Mouse (Mus musculus): ENCODE data around the gene Bpi. TPM values are rescaled to one million over a fixed set of nuclear protein-coding genes. Genes with fewer than 3 reads are reported as not detected.
A peak's percentile ranks its signal among the peaks of the same experiment; 100 is the strongest.

Gene Bpi
- polyA plus RNA-seq, 1 experiment from 2014 or later, result not detected

DNA sequence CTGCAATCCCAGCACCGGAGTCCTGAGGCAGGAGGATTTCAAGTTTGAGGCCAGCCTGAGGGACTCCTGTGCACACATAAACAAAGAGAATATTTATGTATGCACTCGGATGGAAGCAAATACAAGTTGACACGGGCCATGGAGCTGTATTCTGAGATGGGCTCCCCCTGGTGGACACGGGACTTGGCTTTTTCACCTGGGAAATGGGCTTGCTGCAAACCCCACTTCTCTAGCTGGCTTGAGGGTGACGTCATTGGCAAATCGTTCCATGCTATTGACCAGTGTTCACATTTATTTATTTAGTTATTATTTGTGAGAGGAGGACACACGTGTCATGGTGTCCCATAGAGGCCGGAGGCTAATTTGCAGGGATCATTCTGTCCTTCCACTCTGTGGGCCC is 58.5 kb downstream of the Bpi start:
- 75% methylated on average over 8 of the region's 8 CpGs for WGBS
- DNase-seq (ENCODE audit: low spot score), result no peak

DNA sequence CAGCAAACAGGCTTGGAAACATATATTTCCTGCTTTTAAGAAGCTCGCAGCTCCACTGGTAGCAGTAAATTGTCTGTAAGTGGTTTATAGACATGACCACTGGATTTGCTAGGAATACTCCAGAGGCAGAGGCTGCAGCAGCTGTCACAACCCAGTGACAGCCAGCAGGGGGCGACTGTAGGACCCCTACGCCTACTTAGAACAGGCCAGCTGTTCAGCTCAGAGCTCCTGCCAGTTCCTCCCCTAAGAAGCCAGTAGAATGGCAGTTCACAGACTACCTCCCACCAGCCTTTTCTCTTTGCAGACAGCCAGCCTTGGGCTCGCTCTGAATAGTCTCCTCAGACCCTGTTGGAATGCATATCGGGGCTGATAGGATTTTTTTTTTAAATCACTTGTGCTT is 59.1 kb downstream of the Bpi start:
- ATAC-seq (ENCODE audit: low FRiP score) (peak; percentile 17; the same call in 1 of the 2 replicates), DNase-seq (ENCODE audit: low spot score) (peak; percentile 84)
- H3K36me3 ChIP-seq (ENCODE audit: control insufficient read depth, insufficient read depth, low read length), result no peaks in the 10 kb centered on the region
- no peak overlapping the region for H3K4me2 ChIP-seq (replicated peaks; ENCODE audit: low read depth, low read length)
- no peaks in the 10 kb centered on the region for H3K27me3 ChIP-seq (ENCODE audit: control insufficient read depth, insufficient read depth, low read length)
- no peak overlapping the region for H3K27ac ChIP-seq (ENCODE audit: low read depth, low read length)
- 17% methylated on average over 5 of the region's 5 CpGs for WGBS
- H3K4me3 ChIP-seq (ENCODE audit: low read depth, low read length), result no peak overlapping the region
- H3K4me1 ChIP-seq (replicated peaks; ENCODE audit: control insufficient read depth, insufficient read depth, low read length), result no peaks in the 10 kb centered on the region
- H3K9ac ChIP-seq (ENCODE audit: low read depth, low read length), result no peak overlapping the region
- no peaks in the 10 kb centered on the region for H3K9me3 ChIP-seq (ENCODE audit: control insufficient read depth, low read length)

More for the DNA sequence above, 58.5 kb downstream of the Bpi start:
- Histone ChIP-seq H3K27ac (ENCODE audit: low read depth, low read length) (no peak overlapping the region), H3K36me3 (ENCODE audit: control insufficient read depth, insufficient read depth, low read length) (no peaks in the 10 kb centered on the region), H3K9ac (ENCODE audit: low read depth, low read length) (no peak overlapping the region), H3K27me3 (ENCODE audit: control insufficient read depth, insufficient read depth, low read length) (no peaks in the 10 kb centered on the region), H3K9me3 (ENCODE audit: control insufficient read depth, low read length) (no peaks in the 10 kb centered on the region), H3K4me1 (replicated peaks; ENCODE audit: control insufficient read depth, insufficient read depth, low read length) (no peaks in the 10 kb centered on the region), H3K4me3 (ENCODE audit: low read depth, low read length) (no peak overlapping the region), H3K4me2 (replicated peaks; ENCODE audit: low read depth, low read length) (no peak overlapping the region)
- no peak for ATAC-seq (ENCODE audit: low FRiP score)

DNA sequence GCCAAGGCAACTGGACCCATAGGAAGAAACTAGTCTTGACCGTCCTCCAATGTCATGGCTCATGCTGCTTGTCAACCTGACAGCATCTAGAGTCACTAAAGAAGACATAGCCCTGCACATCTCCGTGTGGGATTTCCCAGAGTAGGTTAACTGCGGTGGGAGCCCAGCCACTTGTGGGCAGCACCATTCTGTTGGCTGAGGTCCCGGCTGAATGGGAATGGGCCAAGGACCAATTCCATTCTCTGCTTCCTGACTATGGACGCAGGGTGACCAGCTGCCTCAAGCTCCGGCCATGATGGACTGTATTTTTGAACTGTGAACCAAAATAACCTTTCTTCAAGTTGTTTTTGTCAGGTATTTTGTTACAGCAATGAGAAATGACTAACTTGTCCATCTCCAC is 63.7 kb downstream of the Bpi start:
- Histone ChIP-seq H3K27me3 (ENCODE audit: control insufficient read depth, insufficient read depth, low read length) (no peaks in the 10 kb centered on the region), H3K36me3 (ENCODE audit: control insufficient read depth, insufficient read depth, low read length) (no peaks in the 10 kb centered on the region), H3K27ac (ENCODE audit: low read depth, low read length) (no peak overlapping the region), H3K4me3 (ENCODE audit: low read depth, low read length) (no peak overlapping the region), H3K9me3 (ENCODE audit: control insufficient read depth, low read length) (no peaks in the 10 kb centered on the region), H3K4me1 (replicated peaks; ENCODE audit: control insufficient read depth, insufficient read depth, low read length) (no peaks in the 10 kb centered on the region), H3K9ac (ENCODE audit: low read depth, low read length) (no peak overlapping the region), H3K4me2 (replicated peaks; ENCODE audit: low read depth, low read length) (no peak overlapping the region)
- WGBS, result 85% methylated on average over 6 of the region's 6 CpGs
- DNase-seq (ENCODE audit: low spot score) (no peak), ATAC-seq (ENCODE audit: low FRiP score) (no peak)

DNA sequence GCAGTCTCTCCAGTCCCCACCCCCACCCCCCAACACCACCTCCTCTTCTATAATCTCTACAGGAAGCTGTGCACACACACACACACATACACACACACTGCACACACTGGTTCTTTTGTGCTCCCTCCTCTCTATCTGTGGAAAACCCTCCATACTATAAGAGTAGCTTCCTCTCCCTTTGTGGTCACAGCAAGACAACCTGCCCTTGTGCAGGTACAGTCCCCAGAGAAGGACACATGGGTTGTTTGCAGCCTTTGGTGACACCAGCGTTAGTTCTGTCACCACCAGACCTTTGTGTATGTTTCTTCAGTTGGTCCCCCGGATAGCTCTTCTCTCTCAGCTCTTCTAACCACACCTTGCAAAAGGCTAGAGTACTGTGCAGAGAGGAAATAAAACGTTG is 65.0 kb downstream of the Bpi start:
- ATAC-seq (ENCODE audit: low FRiP score) (no peak), DNase-seq (ENCODE audit: low spot score) (no peak)
- H3K27ac ChIP-seq (ENCODE audit: low read depth, low read length), result no peak overlapping the region
- H3K36me3 ChIP-seq (ENCODE audit: control insufficient read depth, insufficient read depth, low read length), result no peaks in the 10 kb centered on the region
- H3K4me2 ChIP-seq (replicated peaks; ENCODE audit: low read depth, low read length), result no peak overlapping the region
- H3K9me3 ChIP-seq (ENCODE audit: control insufficient read depth, low read length), result no peaks in the 10 kb centered on the region
- no peak overlapping the region for H3K9ac ChIP-seq (ENCODE audit: low read depth, low read length)
- H3K4me3 ChIP-seq (ENCODE audit: low read depth, low read length), result no peak overlapping the region
- H3K27me3 ChIP-seq (ENCODE audit: control insufficient read depth, insufficient read depth, low read length), result no peaks in the 10 kb centered on the region
- no peaks in the 10 kb centered on the region for H3K4me1 ChIP-seq (replicated peaks; ENCODE audit: control insufficient read depth, insufficient read depth, low read length)
- WGBS, result 67% methylated on average over 3 of the region's 3 CpGs

DNA sequence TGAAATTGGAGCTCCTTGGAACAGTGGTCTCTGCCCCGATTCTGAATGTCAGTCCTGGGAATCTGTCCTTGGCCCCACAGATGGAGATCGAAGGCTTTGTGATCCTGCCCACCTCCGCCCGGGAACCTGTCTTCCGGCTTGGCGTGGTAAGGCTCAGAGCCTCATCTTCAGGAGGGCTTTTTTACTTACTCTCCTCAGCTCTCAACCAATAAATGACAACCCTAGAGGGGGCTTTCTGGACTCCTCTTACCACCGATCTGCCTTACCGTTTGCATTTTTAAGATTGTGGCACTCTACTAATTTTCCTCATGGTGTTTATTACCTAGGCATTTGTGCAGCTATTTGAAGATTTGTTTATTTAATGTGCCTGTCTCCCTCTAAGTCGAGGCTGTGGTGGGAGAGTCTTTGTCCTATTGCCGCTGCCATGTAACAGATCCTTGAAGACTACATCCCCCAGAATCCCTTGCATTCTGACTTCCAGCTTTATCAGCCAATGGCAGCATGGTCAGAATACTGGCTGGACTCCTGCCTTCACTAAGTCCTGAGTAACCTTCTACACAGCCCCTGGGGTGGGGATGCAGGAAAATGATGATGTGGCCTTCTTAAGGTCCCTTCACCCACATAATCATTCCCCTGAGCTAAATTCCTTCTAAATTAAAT is 66.8 kb downstream of the Bpi start:
- WGBS, result 56% methylated on average over 10 of the region's 10 CpGs
- no peaks in the 10 kb centered on the region for H3K4me1 ChIP-seq (replicated peaks; ENCODE audit: control insufficient read depth, insufficient read depth, low read length)
- no peaks in the 10 kb centered on the region for H3K27me3 ChIP-seq (ENCODE audit: control insufficient read depth, insufficient read depth, low read length)
- peak; percentile 49; the same call in 1 of the 2 replicates for ATAC-seq (ENCODE audit: low FRiP score)
- no peak overlapping the region for H3K9ac ChIP-seq (ENCODE audit: low read depth, low read length)
- no peak overlapping the region for H3K4me2 ChIP-seq (replicated peaks; ENCODE audit: low read depth, low read length)
- no peaks in the 10 kb centered on the region for H3K9me3 ChIP-seq (ENCODE audit: control insufficient read depth, low read length)
- H3K36me3 ChIP-seq (ENCODE audit: control insufficient read depth, insufficient read depth, low read length), result no peaks in the 10 kb centered on the region
- H3K27ac ChIP-seq (ENCODE audit: low read depth, low read length), result no peak overlapping the region
- H3K4me3 ChIP-seq (ENCODE audit: low read depth, low read length), result no peak overlapping the region
- peak; percentile 67 for DNase-seq (ENCODE audit: low spot score)

DNA sequence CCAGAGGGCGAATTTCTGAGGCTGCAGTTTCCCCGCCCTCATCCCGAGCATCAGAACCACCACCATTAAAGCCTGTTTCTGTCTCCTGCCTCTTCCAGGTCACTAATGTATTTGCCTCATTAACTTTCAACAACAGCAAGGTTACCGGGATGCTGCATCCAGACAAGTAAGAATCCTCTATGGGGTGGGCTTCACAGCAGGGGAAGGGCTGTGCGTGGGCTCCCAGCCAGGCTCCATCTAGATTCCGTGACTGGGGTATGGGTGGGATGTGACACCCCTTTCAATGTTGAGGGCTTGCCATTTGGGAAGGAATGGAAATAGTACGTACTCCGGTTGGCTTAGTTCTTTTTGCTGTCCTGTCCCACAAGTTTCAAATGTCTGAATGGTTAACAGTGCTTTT is 67.7 kb downstream of the Bpi start:
- H3K4me2 ChIP-seq (replicated peaks; ENCODE audit: low read depth, low read length), result no peak overlapping the region
- H3K9ac ChIP-seq (ENCODE audit: low read depth, low read length), result no peak overlapping the region
- H3K36me3 ChIP-seq (ENCODE audit: control insufficient read depth, insufficient read depth, low read length), result no peaks in the 10 kb centered on the region
- no peaks in the 10 kb centered on the region for H3K27me3 ChIP-seq (ENCODE audit: control insufficient read depth, insufficient read depth, low read length)
- 61% methylated on average over 8 of the region's 8 CpGs for WGBS
- no peaks in the 10 kb centered on the region for H3K9me3 ChIP-seq (ENCODE audit: control insufficient read depth, low read length)
- DNase-seq (ENCODE audit: low spot score), result no peak
- H3K27ac ChIP-seq (ENCODE audit: low read depth, low read length), result no peak overlapping the region
- ATAC-seq (ENCODE audit: low FRiP score), result no peak
- no peak overlapping the region for H3K4me3 ChIP-seq (ENCODE audit: low read depth, low read length)
- no peaks in the 10 kb centered on the region for H3K4me1 ChIP-seq (replicated peaks; ENCODE audit: control insufficient read depth, insufficient read depth, low read length)

Other genes starting within 250 kb of the Bpi start
- gene Tti1, start 229.7 kb upstream of the Bpi start, polyA plus RNA-seq (2014; fragmentation: Nextera tagmentation; extraction: Ambion mirVana), result 21.9 and 22.7 TPM in 2 replicates
- 56.2 and 67.4 TPM in 2 replicates for gene Rprd1b, start 229.6 kb upstream of the Bpi start, polyA plus RNA-seq (2014; fragmentation: Nextera tagmentation; extraction: Ambion mirVana)
- 4.2 and 4.3 TPM in 2 replicates for gene Tgm2, start 111.7 kb upstream of the Bpi start, polyA plus RNA-seq (2014; fragmentation: Nextera tagmentation; extraction: Ambion mirVana)
- 1.9 and 2.3 TPM in 2 replicates for gene D630003M21Rik, start 28.9 kb upstream of the Bpi start, polyA plus RNA-seq (2014; fragmentation: Nextera tagmentation; extraction: Ambion mirVana)
- 2.7 and 3.4 TPM in 2 replicates for gene Lbp, start 48.4 kb downstream of the Bpi start, polyA plus RNA-seq (2014; fragmentation: Nextera tagmentation; extraction: Ambion mirVana)
- gene Snhg11, start 117.5 kb downstream of the Bpi start, polyA plus RNA-seq (2014; fragmentation: Nextera tagmentation; extraction: Ambion mirVana), result 42.3 and 79.1 TPM in 2 replicates
- 25.6 and 32.4 TPM in 2 replicates for gene Ralgapb, start 151.8 kb downstream of the Bpi start, polyA plus RNA-seq (2014; fragmentation: Nextera tagmentation; extraction: Ambion mirVana)
- not detected in 2 replicates for gene Adig, start 244.5 kb downstream of the Bpi start, polyA plus RNA-seq (2014; fragmentation: Nextera tagmentation; extraction: Ambion mirVana)

All from hindbrain, embryonic 11.5 days (tissue).